Mouse (Mus musculus) gonadal fat pad, adult 2 months (tissue): ENCODE measurements around the gene A2m. TPM values are rescaled to one million over a fixed set of nuclear protein-coding genes. Genes with fewer than 3 reads are reported as not detected.

ENCODE experiments used
- DNase-seq: peaks from one replicate; pipeline ENCODE4 v3.0.0-alpha.2; 2012; ENCODE audit warnings: low read depth
- polyA plus RNA-seq: library from polyadenylated mRNA; depleted of rRNA; stranded (reverse); fragments of >200 nt; gene quantifications from 2 replicates; pipeline ENCODE4 v1.2.3, GENCODE M21; 2012; rRNA removed

Gene A2m
- 0.03 TPM in 1 of 2 replicates, not detected in the other for polyA plus RNA-seq

DNA sequence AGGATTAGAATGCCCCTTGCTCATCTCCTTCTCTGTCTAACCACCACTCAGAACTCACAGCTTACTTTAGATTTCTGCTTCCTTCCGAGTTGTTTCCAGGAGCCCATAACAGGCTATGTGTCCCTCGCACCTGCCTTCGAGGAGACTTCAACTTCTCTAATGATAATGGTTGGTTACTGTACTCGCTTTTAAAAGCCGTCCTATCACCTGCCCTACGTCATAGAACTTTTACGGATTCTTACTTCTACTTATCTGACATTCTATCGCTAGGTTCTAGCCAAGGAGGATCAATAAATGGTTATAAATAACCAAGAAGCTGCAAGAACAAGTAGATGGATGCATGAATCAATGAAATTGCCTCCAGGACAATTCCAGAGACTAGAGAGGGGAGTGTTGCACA lies at the start of gene A2m:
Gene A2m, plus strand, starts transcription at position 301 of the 400 bp plus-strand sequence.
- no peak for DNase-seq

DNA sequence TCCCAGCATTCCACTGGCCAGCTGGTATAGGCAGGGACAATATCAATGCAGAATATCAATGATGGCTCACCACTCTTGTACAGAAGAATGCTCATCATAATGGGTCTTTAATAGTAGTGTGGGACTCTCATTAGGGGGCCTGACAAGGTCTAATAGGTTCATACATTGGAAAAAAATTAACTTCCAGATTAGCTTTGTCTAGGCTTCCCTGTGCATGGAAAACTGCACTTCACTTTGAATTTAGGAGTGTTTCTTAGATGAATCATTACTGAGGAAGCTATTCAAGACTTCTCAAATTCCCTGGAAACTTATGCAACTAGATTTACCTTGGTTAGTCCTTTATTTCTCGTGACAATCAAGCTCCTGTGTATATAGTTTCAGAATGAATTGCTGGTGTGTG lies 45.0 kb upstream of the A2m start:
- no peak for DNase-seq

DNA sequence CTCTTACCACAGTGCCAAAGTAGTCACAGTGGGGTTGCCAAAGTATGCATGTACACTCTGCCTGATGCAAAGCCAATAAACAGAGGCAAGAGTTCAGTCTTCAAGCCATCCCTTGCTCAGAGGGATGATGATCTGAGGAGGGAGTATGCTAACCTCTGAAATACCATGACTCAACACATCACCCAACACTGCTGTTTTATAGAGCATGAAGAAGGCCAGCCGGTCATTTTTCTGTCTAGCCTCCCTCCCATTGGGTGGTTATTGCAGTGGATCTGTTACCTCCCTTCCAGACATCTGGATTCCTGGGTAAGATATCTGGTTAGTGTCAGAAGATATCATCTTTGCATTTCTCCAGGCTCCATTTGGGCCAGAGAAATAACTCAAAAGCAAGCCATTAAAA lies 34.2 kb upstream of the A2m start:
- DNase-seq = no peak

DNA sequence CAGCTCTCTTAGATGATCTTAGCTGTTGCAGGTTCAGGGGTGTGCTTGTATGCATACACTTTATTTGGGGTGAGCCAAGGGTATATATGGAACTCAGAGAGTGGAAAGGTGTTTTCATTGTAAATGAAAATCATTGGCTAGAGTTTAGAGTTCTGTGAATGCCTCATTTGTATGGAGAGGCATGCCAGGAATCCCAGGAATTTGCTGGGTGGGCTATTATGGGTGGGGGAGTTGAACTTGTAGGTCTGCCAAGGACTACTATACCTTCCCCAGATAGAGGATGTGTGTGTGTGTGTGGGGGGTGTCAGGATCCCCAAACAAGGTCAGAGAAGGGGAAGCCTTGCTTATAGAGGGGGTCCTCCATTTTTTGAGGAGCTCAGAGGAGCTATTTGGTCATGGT lies 27.3 kb upstream of the A2m start:
- no peak for DNase-seq

DNA sequence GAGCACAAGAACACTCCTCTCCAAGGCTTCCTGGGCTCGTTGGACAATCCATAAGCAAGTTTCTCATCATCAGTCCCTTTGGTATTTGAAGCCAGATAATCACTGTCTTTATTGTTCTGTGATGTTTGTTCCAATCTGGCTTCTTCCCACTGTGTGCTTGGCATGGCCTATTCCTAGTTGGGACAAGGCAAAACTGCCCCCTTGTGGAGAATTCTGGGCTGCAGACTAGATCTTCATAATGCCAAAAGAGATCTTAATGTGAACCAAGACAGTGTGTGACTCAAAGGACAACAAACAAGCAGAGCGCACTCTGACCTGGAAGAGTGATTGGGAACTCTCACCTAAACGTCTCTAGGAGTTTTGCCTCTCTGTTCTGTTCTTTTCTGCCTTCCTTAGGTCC lies 23.4 kb upstream of the A2m start:
- no peak for DNase-seq

DNA sequence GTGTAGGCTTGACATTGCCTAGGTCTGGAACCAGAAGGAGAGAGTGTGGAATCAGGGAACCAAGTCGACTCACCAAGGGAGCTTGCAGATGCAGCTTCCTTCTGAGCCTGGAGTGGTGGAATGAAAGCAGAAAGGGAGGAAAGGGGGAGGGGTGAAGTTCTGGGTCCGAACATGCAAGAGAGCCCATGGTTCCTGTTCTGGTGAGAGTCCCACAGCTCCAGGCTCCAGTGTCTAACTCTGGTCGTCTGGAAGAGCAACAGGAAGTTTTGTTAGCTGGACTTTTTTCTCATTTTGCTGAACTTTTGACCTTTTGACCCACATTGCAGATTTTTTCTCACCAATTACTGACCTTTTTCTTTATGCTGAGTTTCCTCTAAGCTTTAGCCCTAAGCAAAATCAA lies 17.7 kb upstream of the A2m start:
- no peak for DNase-seq

DNA sequence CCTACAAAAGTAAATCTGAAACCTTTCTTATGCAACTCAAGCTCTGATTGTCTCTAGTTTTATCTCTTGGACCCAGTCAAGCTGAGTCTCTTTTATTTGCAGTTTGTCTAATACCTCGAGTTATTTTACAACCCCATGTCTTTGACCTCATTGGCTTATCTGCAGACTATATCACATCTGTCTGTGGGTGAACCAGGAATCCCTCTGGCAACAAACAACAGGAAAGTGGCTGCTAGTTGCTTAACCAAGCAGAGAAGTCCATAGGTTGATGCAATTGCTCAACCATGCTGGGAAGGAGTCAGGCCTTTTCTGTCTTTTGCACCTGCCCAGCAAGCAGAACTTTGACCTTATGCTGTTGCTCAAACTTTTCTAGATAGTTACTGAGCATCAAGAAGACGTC lies 12.7 kb upstream of the A2m start:
- DNase-seq = no peak

DNA sequence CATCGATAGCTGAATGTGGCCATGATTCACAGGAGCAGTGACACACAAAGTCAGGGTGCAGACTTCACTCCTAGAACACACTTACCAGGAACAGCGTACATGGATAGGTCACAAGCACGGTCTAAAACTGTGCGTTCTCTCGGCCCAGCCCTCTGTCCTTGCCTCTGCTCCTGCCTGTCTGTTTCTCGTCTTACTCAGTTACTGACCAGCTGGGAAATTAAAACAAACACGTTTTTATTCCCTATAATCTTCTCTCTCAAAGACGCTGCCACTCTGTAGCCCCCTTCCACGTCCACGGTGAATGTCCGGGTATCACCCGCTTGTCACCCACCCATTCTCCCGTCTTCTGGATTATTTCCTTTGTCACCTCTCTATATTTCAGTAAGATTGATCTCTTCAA lies 656 bp upstream of the A2m start:
- DNase-seq = no peak

DNA sequence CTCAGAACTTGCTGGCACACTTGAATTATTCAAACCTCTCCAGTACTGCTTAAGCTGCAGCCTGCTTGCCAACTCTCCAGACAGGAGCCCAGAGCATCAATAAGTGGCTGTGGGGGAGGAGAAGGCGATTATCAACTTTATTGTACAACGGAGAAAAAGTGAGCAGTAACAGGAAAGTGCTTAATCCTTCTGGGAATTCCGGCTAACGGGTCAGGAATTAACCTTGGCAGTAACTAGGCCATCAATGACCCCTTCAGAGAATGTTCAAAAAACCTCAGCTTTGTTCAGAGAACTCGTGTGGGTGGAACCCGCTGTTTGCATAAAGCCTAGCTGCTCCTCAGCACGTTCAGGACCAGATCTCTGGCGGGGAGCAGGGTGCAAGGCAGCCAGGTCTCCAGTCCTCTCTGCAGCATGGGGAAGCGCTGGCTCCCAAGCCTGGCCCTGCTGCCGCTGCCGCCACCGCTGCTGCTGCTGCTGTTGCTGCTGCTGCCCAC lies 749 bp downstream of the A2m start:
- DNase-seq = no peak

DNA sequence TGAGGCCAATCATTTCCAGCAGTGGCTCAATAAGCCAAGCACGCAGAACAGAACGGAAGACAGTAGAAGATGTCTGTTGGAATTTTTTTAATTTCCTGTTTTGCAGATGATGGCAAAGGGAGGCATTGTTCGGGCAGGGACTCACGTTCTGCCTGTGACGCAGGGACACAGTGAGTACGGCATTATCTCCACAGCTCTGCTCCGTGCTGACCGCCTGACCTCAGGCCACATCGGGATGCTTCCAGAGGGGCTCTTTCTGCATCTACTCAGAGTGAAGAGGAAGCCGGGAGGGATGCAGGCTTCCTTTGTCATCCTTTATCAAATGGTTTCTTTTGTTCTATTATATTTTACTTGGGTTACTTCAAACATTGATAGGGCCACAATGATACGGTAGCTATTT lies 13.3 kb downstream of the A2m start:
- DNase-seq = no peak

Other genes starting within 250 kb of the A2m start
- gene Iqsec3, start 161.7 kb upstream of the A2m start, polyA plus RNA-seq = 0.55 TPM in 2 replicates
- gene Gm7298, start 97.6 kb downstream of the A2m start, polyA plus RNA-seq = not detected in 2 replicates
- gene Mug1, start 203.2 kb downstream of the A2m start, polyA plus RNA-seq = 0.04 and 0.33 TPM in 2 replicates